Mouse (Mus musculus) hematopoietic stem cell, adult 5-6 weeks (primary cell): Measurements from ENCODE around the gene Cep295. TPM values are rescaled to one million over a fixed set of nuclear protein-coding genes. Genes with fewer than 3 reads are reported as not detected.
"Not testable (repeated sequence)": the region's sequence is repeated elsewhere in the genome, so short reads cannot be mapped to it uniquely, and the experiment has no call there.

ENCODE experiments used
- ATAC-seq, 2 experiments: fragments of 125-278 bp in 1 of 2; replicated peaks in 1 of 2; 2 replicates each; pipeline ENCODE4 v1.8.0; 2016 to 2017; ENCODE audit warnings: inconsistent platforms in 2 of 2, mild to moderate bottlenecking in 2 of 2, moderate number of reproducible peaks in 2 of 2, low read depth in 1 of 2, moderate TSS enrichment in 1 of 2; ENCODE audit not compliant: low FRiP score in 2 of 2, poor library complexity in 2 of 2, severe bottlenecking in 2 of 2, insufficient read depth in 1 of 2, low TSS enrichment in 1 of 2
- total RNA-seq: library from RNA; stranded (forward); fragments of 172-1452, 232-1000 nt; gene quantifications from 2 replicates; pipeline ENCODE4 v1.2.3, GENCODE M21; 2017

Cep295 gene
- total RNA-seq, 1 experiment from 2014 or later = 57.0 TPM

DNA sequence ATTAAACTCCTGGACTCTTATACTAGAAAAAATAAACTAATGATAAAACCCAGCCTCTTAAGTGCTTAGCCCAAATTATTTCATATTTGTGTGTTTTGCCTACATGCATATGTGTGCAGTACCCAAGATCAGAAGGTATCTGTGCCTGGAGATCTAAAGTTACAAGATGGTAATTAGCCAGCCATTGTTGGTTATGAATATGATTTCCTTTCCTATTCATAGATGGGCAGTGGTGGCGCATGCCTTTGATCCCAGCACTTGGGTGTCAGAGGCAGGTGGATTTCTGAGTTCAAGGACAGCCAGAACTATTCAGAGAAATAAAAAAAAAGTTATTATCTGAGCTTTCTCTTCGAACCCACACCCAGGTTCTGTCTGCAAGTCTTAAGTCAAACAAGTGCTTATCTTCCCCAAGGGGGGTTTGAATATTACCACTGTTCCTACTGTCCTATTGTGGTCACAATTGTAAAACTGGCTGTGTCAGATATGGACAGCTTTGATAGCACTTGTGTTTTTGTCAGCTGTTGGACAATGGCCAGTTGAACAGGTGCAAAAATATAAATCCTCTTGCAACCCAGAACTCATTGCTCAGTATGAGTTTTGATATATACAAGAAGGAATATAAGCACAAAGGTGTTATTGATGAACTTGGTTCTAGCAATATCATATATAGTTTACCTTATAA lies 45.4 kb downstream of the Cep295 start:
- no peak; a peak in 1 of 4 replicates for ATAC-seq

DNA sequence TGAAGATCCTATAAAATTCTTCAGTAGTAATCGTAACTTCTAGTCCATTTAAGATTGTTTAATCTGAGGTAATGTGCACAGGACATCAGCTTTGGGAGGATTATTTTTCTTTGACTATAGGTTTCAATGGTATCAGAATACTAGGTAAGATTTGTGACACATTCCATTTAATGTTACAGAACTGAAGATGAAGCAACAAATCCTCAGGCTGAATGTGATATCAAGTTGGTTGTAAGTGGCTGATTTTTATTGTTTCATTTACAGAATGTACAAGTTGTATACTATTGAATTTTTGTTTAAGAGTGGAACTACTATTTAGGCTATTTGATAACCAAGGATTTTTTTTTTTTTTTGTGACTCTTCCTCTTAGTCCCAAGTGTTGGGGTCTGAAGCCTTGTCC lies 47.4 kb downstream of the Cep295 start:
- no peak for ATAC-seq

DNA sequence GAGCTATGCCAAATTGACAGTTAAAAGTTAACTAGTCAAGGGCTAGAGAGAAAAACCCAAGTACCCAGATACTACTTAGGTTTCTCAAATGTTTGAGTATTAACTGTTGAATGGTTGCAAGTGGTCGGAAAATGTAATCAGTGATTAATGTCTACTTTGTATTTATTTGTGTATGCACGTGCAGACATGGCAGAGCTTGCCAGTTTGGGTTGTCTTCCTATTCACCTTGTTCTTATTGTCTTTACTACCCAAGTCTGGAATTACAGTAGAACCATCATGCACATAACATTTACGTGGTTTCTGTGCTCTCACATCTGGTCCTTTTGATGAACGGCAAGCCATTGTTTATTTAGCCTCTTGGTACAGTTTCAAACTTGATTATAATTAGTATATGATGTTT lies 48.2 kb downstream of the Cep295 start:
- ATAC-seq = no peak

GRCm38 (mm10) chr9:15308254-15308653 lies 49.3 kb downstream of the Cep295 start:
- ATAC-seq = no peak

GRCm38 (mm10) chr9:15307257-15307656 lies 50.3 kb downstream of the Cep295 start:
- ATAC-seq = no peak

- peak in 1 of 2 experiments; percentile 1; a peak in 2 of 4 replicates for ATAC-seq
Observed at GRCm38 (mm10) chr9:15306398-15307119, 51.0 kb downstream of the Cep295 start, which contains the start of gene 4931406C07Rik. Gene 4931406C07Rik, minus strand, starts transcription at chr9:15306448.

GRCm38 (mm10) chr9:15305503-15306397 lies 51.8 kb downstream of the Cep295 start, which contains the start of gene Taf1d:
Gene Taf1d, plus strand, starts transcription at chr9:15306214.
- peak; percentile 93 to 94 for ATAC-seq

DNA sequence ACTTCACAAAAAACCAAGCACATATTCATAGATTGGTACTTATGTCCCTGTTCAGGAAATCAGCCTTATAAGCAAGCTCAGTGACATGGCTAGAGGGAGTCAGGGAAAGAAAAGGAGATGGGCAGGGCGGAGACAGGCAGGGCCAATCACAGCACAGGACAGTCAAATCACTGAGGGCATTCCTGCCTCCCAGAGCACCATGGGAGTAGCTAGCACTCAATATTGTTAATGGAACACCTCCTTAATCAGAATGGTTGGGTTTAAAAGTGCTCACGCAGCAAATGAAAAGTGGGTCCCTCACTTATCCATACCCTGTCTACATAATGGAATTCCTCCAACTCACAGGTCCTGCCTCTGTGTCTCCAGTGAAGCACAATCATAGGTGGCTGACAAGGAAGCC lies 54.7 kb downstream of the Cep295 start:
- no peak for ATAC-seq

- ATAC-seq = not testable (repeated sequence)
Observed at GRCm38 (mm10) chr9:15302006-15302405, 55.6 kb downstream of the Cep295 start.

- ATAC-seq = peak; percentile 26 to 29
Observed at GRCm38 (mm10) chr9:15301399-15301798, 56.2 kb downstream of the Cep295 start.

DNA sequence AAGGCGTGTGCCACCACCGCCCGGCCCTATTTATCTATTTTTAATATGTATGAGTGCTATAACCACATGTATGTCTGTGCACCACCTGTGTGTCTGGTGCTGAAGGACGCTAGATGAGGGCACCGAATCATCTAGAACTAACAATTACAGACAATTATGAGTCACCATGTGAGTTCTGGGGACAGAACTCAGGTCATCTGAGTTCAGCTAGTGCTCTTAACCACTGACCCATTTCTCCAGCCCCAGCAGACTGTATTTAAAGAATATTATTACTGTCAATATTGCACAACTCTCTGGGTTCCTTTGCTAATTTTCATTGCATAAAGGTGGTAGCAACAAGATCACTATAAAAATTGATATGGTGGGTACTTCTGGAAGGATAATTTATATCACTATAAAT lies 57.5 kb downstream of the Cep295 start:
- ATAC-seq = no peak

GRCm38 (mm10) chr9:15298451-15298850 lies 59.1 kb downstream of the Cep295 start:
- ATAC-seq = peak; percentile 84 to 95

DNA sequence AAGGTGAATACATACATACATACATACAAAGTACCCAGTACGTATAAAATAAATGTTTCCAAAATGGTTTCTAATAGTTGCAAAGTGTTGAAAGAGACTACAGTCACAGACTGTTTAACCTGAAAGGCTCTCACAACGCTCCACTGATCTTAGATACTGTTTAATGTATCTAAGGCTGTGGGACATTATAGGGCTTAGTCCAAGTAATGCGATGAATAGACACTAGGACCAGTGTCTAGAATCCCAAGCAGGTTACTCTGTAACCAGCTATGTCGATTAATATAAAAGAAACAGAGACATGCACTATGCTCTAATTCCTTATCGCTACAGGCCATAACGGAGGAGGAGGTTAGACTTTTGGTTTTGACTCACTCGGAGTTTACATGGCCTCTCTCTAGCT lies 60.5 kb downstream of the Cep295 start:
- no peak for ATAC-seq

DNA sequence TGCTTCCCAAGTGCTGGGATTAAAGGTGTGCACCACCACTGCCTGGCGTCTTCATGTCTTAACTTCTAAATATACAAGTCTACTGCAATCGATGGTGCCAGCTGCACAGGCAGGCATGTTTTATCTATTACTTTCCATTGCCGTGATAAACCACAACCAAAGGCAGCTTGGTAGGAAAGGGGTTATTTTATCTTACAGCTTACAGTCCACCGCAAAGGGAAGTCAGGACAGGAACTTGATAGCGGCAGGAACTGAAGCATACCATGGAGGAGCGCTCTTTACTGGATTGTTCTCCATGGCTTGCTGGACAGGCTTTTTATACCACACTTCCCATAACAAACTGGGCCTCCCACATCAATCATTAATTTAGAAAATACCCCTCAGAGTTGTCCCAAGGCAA lies 68.3 kb downstream of the Cep295 start:
- peak; percentile 97 to 99 for ATAC-seq

GRCm38 (mm10) chr9:15288402-15288801 lies 69.2 kb downstream of the Cep295 start:
- no peak for ATAC-seq

DNA sequence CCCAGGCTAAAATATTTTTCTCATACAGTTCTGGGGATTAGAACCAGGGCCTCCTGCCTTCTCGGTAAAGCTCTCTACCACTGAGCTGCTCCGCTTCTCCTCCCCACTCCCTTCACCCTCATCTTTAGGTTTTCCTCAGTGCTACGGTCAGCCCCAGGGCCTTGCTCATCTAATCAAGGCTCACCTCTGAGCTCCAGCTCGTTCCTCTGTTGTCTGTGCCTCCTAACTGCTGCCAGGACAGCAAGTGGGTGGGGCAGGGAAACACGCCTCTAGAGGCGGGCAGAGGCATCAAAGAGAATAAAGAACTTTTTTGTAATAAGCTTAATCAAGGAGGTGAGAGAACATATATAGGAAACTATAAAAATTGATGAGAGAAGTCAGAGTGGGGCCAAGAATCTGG lies 69.7 kb downstream of the Cep295 start:
- ATAC-seq = no peak

DNA sequence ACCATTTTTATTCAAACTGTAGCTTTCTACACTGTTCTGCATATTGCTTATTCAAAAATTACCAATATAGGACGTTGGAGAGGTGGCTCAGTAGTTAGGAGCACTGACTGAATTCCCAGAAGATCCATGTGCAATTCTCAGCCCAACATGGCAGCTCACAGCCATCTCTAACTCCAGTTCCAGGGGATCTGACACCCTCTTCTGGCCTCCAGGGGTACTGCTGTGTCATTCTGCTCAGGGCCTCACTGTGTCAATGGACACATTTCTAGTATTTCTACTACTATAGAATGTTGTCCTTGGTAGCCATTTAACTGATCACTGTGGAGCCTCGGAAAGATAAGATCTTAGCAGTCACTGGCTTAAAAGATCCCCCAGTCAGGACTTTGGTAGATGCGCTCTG lies 72.1 kb downstream of the Cep295 start:
- ATAC-seq = no peak

- ATAC-seq = peak in 1 of 2 experiments; percentile 6; a peak in 1 of 4 replicates
Observed at GRCm38 (mm10) chr9:15280491-15280879, 77.1 kb downstream of the Cep295 start.
